Mouse (Mus musculus) lung, postnatal 0 days (tissue): ENCODE measurements at regions not wholly inside any gene's neighbourhood (a gene's known extent, or its start where the extent isn't known, plus 50 kb on each side); places are given as distances from the start of the nearest gene placed in this dataset.
A peak's percentile ranks its signal among the peaks of the same experiment; 100 is the strongest.

Experiments used
- ATAC-seq: fragments of 200-750 bp; cut with Nextera tagmentation; 2 replicates; pipeline ENCODE4 v1.8.0; 2017; ENCODE audit warnings: moderate library complexity
- DNase-seq: peaks from one replicate; pipeline ENCODE4 v3.0.0-alpha.2; 2016; ENCODE audit warnings: low spot score
- H3K27ac ChIP-seq: fragments of 300-500 bp; sonication (generic); 2 replicates; pipeline ENCODE4 v1.5.1; 2014; ENCODE audit warnings: antibody characterized with exemption, mild to moderate bottlenecking, low read length, mixed read lengths
- H3K27me3 ChIP-seq: fragments of 300-500 bp; sonication (generic); replicated peaks from 2 replicates; pipeline ENCODE4 v1.6.1; 2014; ENCODE audit warnings: low read length, mixed read lengths; ENCODE audit not compliant: insufficient read depth
- H3K36me3 ChIP-seq: fragments of 300-500 bp; sonication (generic); 2 replicates; pipeline ENCODE4 v1.6.1; 2014; ENCODE audit warnings: low read length, mixed read lengths; ENCODE audit not compliant: insufficient read depth
- H3K4me1 ChIP-seq: fragments of 300-500 bp; sonication (generic); 2 replicates; pipeline ENCODE4 v1.6.1; 2014; ENCODE audit warnings: antibody characterized with exemption, low read depth, low read length, mixed read lengths; ENCODE audit not compliant: insufficient read depth
- H3K4me2 ChIP-seq: fragments of 300-500 bp; sonication (generic); replicated peaks from 2 replicates; pipeline ENCODE4 v1.6.1; 2014; ENCODE audit warnings: low read depth, mild to moderate bottlenecking, low read length, moderate library complexity, mixed read lengths
- H3K4me3 ChIP-seq: fragments of 300-500 bp; sonication (generic); 2 replicates; pipeline ENCODE4 v1.5.1; 2014; ENCODE audit warnings: low read depth, low read length
- H3K9ac ChIP-seq: fragments of 300-500 bp; sonication (generic); replicated peaks from 2 replicates; pipeline ENCODE4 v1.6.1; 2014; ENCODE audit warnings: low read depth, mild to moderate bottlenecking
- H3K9me3 ChIP-seq: fragments of 300-500 bp; sonication (generic); 2 replicates; pipeline ENCODE4 v1.6.1; 2016; ENCODE audit warnings: low read length, mixed read lengths
- CTCF ChIP-seq: IDR thresholded peaks from 2 replicates; pipeline ENCODE4 v1.5.1; 2016; ENCODE audit warnings: antibody characterized with exemption, mild to moderate bottlenecking
- EP300 ChIP-seq: IDR thresholded peaks from 2 replicates; pipeline ENCODE4 v1.6.1; 2016; ENCODE audit warnings: antibody characterized with exemption, mild to moderate bottlenecking, control low read depth
- WGBS: fragments of 180-500 bp; shearing (Covaris S2); extraction: QIAGEN DNeasy Blood & Tissue Kit; methylation state at CpG from one replicate; pipeline ENCODE4 v1.1.7; 2014; 5-methylcytosine and 5-hydroxymethylcytosine counted together

- WGBS, result 47% methylated on average over 7 of the region's 7 CpGs
- H3K4me2 ChIP-seq, result no peak overlapping the region
- H3K36me3 ChIP-seq, result no peaks in the 10 kb centered on the region
- H3K27me3 ChIP-seq, result no peaks in the 10 kb centered on the region
- H3K27ac ChIP-seq, result no peak overlapping the region
- no peak overlapping the region for H3K9ac ChIP-seq
- TF ChIP-seq CTCF, result no peak
- no peak for TF ChIP-seq EP300
- DNase-seq (no peak), ATAC-seq (no peak)
- H3K4me3 ChIP-seq, result no peak overlapping the region
- H3K4me1 ChIP-seq, result no peaks in the 10 kb centered on the region
- H3K9me3 ChIP-seq, result no peaks in the 10 kb centered on the region
These were observed 601.4 kb upstream of the Fam92a start for GRCm38 (mm10) chr4:12773201-12773600.

- H3K9me3 ChIP-seq, result no peaks in the 10 kb centered on the region
- H3K4me3 ChIP-seq, result no peak overlapping the region
- H3K27ac ChIP-seq, result no peak overlapping the region
- TF ChIP-seq EP300, result no peak
- TF ChIP-seq CTCF, result no peak
- 87% methylated on average over 5 of the region's 5 CpGs for WGBS
- ATAC-seq (no peak), DNase-seq (no peak)
- H3K36me3 ChIP-seq, result no peaks in the 10 kb centered on the region
- no peaks in the 10 kb centered on the region for H3K4me1 ChIP-seq
- no peaks in the 10 kb centered on the region for H3K27me3 ChIP-seq
- no peak overlapping the region for H3K4me2 ChIP-seq
- no peak overlapping the region for H3K9ac ChIP-seq
These were observed 598.4 kb upstream of the Fam92a start for GRCm38 (mm10) chr4:12770131-12770780.

GRCm38 (mm10) chr4:12769092-12769491, 597.3 kb upstream of the Fam92a start:
- DNase-seq (no peak), ATAC-seq (no peak)
- TF ChIP-seq CTCF (no peak), EP300 (no peak)
- Histone ChIP-seq H3K4me3 (no peak overlapping the region), H3K4me2 (no peak overlapping the region), H3K9ac (no peak overlapping the region), H3K27me3 (no peaks in the 10 kb centered on the region), H3K27ac (no peak overlapping the region), H3K4me1 (no peaks in the 10 kb centered on the region), H3K36me3 (no peaks in the 10 kb centered on the region), H3K9me3 (no peaks in the 10 kb centered on the region)

- ATAC-seq (no peak; the same call in 1 of the 2 replicates), DNase-seq (peak; percentile 12)
- WGBS, result 24% methylated on average over 1 of the region's 1 CpGs
- H3K4me1 ChIP-seq, result no peaks in the 10 kb centered on the region
- H3K9me3 ChIP-seq, result no peaks in the 10 kb centered on the region
- no peaks in the 10 kb centered on the region for H3K36me3 ChIP-seq
- TF ChIP-seq EP300, result no peak
- TF ChIP-seq CTCF, result no peak
- no peak overlapping the region for H3K27ac ChIP-seq
- H3K4me3 ChIP-seq, result no peak overlapping the region
- no peaks in the 10 kb centered on the region for H3K27me3 ChIP-seq
- H3K4me2 ChIP-seq, result no peak overlapping the region
- H3K9ac ChIP-seq, result no peak overlapping the region
These were observed 594.9 kb upstream of the Fam92a start for GRCm38 (mm10) chr4:12766763-12767162.

- Histone ChIP-seq H3K4me2 (no peak overlapping the region), H3K27ac (no peak overlapping the region), H3K36me3 (no peaks in the 10 kb centered on the region), H3K27me3 (no peaks in the 10 kb centered on the region), H3K9ac (no peak overlapping the region), H3K4me3 (no peak overlapping the region), H3K4me1 (no peaks in the 10 kb centered on the region), H3K9me3 (no peaks in the 10 kb centered on the region)
- no peak for ATAC-seq
- DNase-seq, result no peak
- TF ChIP-seq CTCF, result no peak
- TF ChIP-seq EP300, result no peak
- WGBS, result 63% methylated on average over 2 of the region's 2 CpGs
These were observed 579.0 kb upstream of the Fam92a start for GRCm38 (mm10) chr4:12750817-12751216.

- Histone ChIP-seq H3K4me1 (no peaks in the 10 kb centered on the region), H3K4me3 (no peak overlapping the region), H3K9me3 (no peaks in the 10 kb centered on the region), H3K36me3 (no peaks in the 10 kb centered on the region), H3K27me3 (no peaks in the 10 kb centered on the region), H3K4me2 (no peak overlapping the region), H3K27ac (no peak overlapping the region), H3K9ac (no peak overlapping the region)
- TF ChIP-seq EP300 (no peak), CTCF (no peak)
- ATAC-seq (no peak), DNase-seq (no peak)
- 86% methylated on average over 1 of the region's 1 CpGs for WGBS
These were observed 578.1 kb upstream of the Fam92a start for GRCm38 (mm10) chr4:12749874-12750273.
